Mouse (Mus musculus) left cerebral cortex, postnatal 4 days (tissue): Measurements from ENCODE around the gene Yars2. TPM values are rescaled to one million over a fixed set of nuclear protein-coding genes. Genes with fewer than 3 reads are reported as not detected.

Source experiments
- total RNA-seq, 2 experiments: library from RNA; stranded (reverse); gene quantifications; 2 replicates each; pipeline ENCODE4 v1.2.3; 2021

Gene Yars2
- total RNA-seq, 2 experiments from 2014 or later = 17.8 to 20.0 TPM

Other genes with a start within 250 kb of the Yars2 start
- gene Pkp2, start 89.6 kb upstream of the Yars2 start, total RNA-seq = 1 to 10 TPM; 1.7 to 1.9 TPM
- gene Dnm1l, start 56.0 kb downstream of the Yars2 start, total RNA-seq = 100 to 1,000 TPM; 181 to 184 TPM